Mouse (Mus musculus) left cerebral cortex, adult 2 months (tissue): Measurements from ENCODE around the gene Shisa7. TPM values are rescaled to one million over a fixed set of nuclear protein-coding genes. Genes with fewer than 3 reads are reported as not detected.

Source experiments
- DNase-seq, 2 experiments: peaks; one replicate each; pipeline ENCODE4 v3.0.0; 2021 to 2022; ENCODE audit warnings: low spot score in 2 of 2, mixed read lengths in 1 of 2; ENCODE audit errors: extremely low spot score in 1 of 2
- H3K27ac ChIP-seq: fragments of 200-600 bp; 2 replicates; pipeline ENCODE4 v1.8.1; 2022
- H3K4me3 ChIP-seq: fragments of 200-600 bp; 2 replicates; pipeline ENCODE4 v1.8.1; 2022
- CTCF ChIP-seq: fragments of 200-600 bp; IDR thresholded peaks from 2 replicates; pipeline ENCODE4 v1.8.1; 2022; ENCODE audit warnings: antibody characterized with exemption, mild to moderate bottlenecking, moderate library complexity
- intact Hi-C: fragments of 180-260 bp; cut with DNase I; formaldehyde crosslinking; loops from one replicate; pipeline ENCODE4 v1.15.1; 2025
- total RNA-seq, 2 experiments: library from RNA; stranded (reverse); gene quantifications; 2 replicates each; pipeline ENCODE4 v1.2.3; 2021

Shisa7 gene
- total RNA-seq, 2 experiments from 2014 or later, result 134 to 138 TPM

- intact Hi-C loops, result no loop called here
- TF ChIP-seq CTCF, result no peak
- no peak overlapping the region for H3K27ac ChIP-seq
- H3K4me3 ChIP-seq, result no peak overlapping the region
- no peak for DNase-seq
These were observed 68.4 kb downstream of the Shisa7 start for GRCm38 (mm10) chr7:4776131-4776530.

Other genes starting within 250 kb of the Shisa7 start
- under 1 TPM; 0.35 to 0.43 TPM for gene Ptprh, start 240.7 kb downstream of the Shisa7 start, total RNA-seq
- gene Tmem86b, start 213.3 kb downstream of the Shisa7 start, total RNA-seq, result 10 to 100 TPM; 15.4 to 20.8 TPM
- gene Ppp6r1, start 185.7 kb downstream of the Shisa7 start, total RNA-seq, result 100 to 1,000 TPM; 144 to 151 TPM
- gene Hspbp1, start 159.6 kb downstream of the Shisa7 start, total RNA-seq, result 100 to 1,000 TPM in 1 of 2 experiments, 10 to 100 TPM in 1; 99.9 to 102 TPM
- gene Brsk1, start 154.1 kb downstream of the Shisa7 start, total RNA-seq, result 100 to 1,000 TPM; 425 to 440 TPM
- not detected for gene Tmem150b, start 119.4 kb downstream of the Shisa7 start, total RNA-seq
- gene Kmt5c, start 104.6 kb downstream of the Shisa7 start, total RNA-seq, result 10 to 100 TPM; 23.8 to 31.1 TPM
- 1 to 10 TPM; 3.8 to 4.8 TPM for gene Cox6b2, start 91.6 kb downstream of the Shisa7 start, total RNA-seq
- not detected for gene Fam71e2, start 73.4 kb downstream of the Shisa7 start, total RNA-seq
- under 1 TPM; 0.36 to 0.58 TPM for gene Il11, start 61.8 kb downstream of the Shisa7 start, total RNA-seq
- not detected for gene Tmem190, start 61.8 kb downstream of the Shisa7 start, total RNA-seq
- 1 to 10 TPM; 2.5 to 4.0 TPM for gene Tmem238, start 55.0 kb downstream of the Shisa7 start, total RNA-seq
- 100 to 1,000 TPM; 421 to 437 TPM for gene Rpl28, start 51.8 kb downstream of the Shisa7 start, total RNA-seq
- gene Ube2s, start 32.1 kb downstream of the Shisa7 start, total RNA-seq, result 100 to 1,000 TPM; 104 to 117 TPM
- gene Isoc2b, start 25.6 kb upstream of the Shisa7 start, total RNA-seq, result 1 to 10 TPM; 6.9 to 9.3 TPM
- 10 to 100 TPM; 11.3 to 12.6 TPM for gene Isoc2a, start 32.5 kb upstream of the Shisa7 start, total RNA-seq
- gene Gm36210, start 61.8 kb upstream of the Shisa7 start, total RNA-seq, result under 1 TPM; 0.27 to 0.28 TPM
- 10 to 100 TPM; 15.8 to 16.4 TPM for gene Zfp628, start 70.5 kb upstream of the Shisa7 start, total RNA-seq
- gene Nat14, start 77.3 kb upstream of the Shisa7 start, total RNA-seq, result 100 to 1,000 TPM in 1 of 2 experiments, 10 to 100 TPM in 1; 99.7 to 109 TPM
- gene Ssc5d, start 81.1 kb upstream of the Shisa7 start, total RNA-seq, result 1 to 10 TPM; 2.8 to 4.4 TPM
- under 1 TPM in 1 of 2 experiments, not detected in 1; 0.91 TPM for gene Sbk2, start 119.7 kb upstream of the Shisa7 start, total RNA-seq
- 1 to 10 TPM; 1.1 to 1.5 TPM for gene Sbk3, start 126.5 kb upstream of the Shisa7 start, total RNA-seq
- 10 to 100 TPM; 28.9 to 33.0 TPM for gene Zfp579, start 151.5 kb upstream of the Shisa7 start, total RNA-seq
- 1 to 10 TPM; 6.3 to 6.5 TPM for gene Zfp524, start 169.7 kb upstream of the Shisa7 start, total RNA-seq
- gene Fiz1, start 170.0 kb upstream of the Shisa7 start, total RNA-seq, result 10 to 100 TPM; 24.1 to 26.3 TPM
- gene Gm44973, start 170.8 kb upstream of the Shisa7 start, total RNA-seq, result not detected
- 10 to 100 TPM; 36.3 to 40.3 TPM for gene Zfp865, start 175.7 kb upstream of the Shisa7 start, total RNA-seq
- gene Ccdc106, start 175.9 kb upstream of the Shisa7 start, total RNA-seq, result 10 to 100 TPM; 53.3 to 59.1 TPM
- not detected for gene 4632433K11Rik, start 189.4 kb upstream of the Shisa7 start, total RNA-seq
- gene Zfp784, start 193.8 kb upstream of the Shisa7 start, total RNA-seq, result 1 to 10 TPM; 4.2 to 5.5 TPM
- gene Zfp580, start 206.8 kb upstream of the Shisa7 start, total RNA-seq, result 10 to 100 TPM; 30.5 to 32.5 TPM
- 100 to 1,000 TPM; 183 to 187 TPM for gene U2af2, start 217.4 kb upstream of the Shisa7 start, total RNA-seq
- gene Epn1, start 235.5 kb upstream of the Shisa7 start, total RNA-seq, result 100 to 1,000 TPM; 470 to 471 TPM